Mouse (Mus musculus): Measurements from ENCODE around the gene Lrrc27. TPM values are rescaled to one million over a fixed set of nuclear protein-coding genes. Genes with fewer than 3 reads are reported as not detected.

Lrrc27 gene
- polyA plus RNA-seq, 1 experiment from 2014 or later: 2.9 TPM

DNA sequence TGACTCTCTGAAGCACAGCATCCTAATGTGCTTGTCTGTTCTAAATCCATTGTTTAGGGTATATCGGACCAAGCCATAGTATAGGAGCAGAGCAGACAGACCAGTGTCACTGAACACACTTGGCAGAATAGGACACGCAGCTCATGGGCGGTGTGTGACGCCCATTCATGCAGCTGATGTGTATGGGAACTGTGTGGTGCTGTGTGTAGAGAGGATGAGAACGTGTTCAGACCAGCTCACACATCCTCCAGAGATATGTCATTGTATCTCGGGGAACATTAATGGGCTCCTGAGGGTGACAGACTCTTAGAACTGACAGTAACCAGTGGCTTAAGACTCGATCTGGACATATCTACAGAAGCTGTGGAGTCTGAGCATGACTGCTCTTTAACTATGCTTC lies 13.6 kb downstream of the Lrrc27 start:
- Histone ChIP-seq H3K9me3 (no peaks in the 10 kb centered on the region), H3K4me3 (replicated peaks) (no peak overlapping the region), H3K27ac (no peak overlapping the region), H3K9ac (no peak overlapping the region), H3K4me2 (no peak overlapping the region), H3K4me1 (no peaks in the 10 kb centered on the region), H3K27me3 (replicated peaks) (no peaks in the 10 kb centered on the region), H3K36me3 (no peaks in the 10 kb centered on the region)
- WGBS: 79% methylated on average over 7 of the region's 7 CpGs
- ATAC-seq (ENCODE audit: insufficient read depth, low FRiP score, low read depth): no peak

DNA sequence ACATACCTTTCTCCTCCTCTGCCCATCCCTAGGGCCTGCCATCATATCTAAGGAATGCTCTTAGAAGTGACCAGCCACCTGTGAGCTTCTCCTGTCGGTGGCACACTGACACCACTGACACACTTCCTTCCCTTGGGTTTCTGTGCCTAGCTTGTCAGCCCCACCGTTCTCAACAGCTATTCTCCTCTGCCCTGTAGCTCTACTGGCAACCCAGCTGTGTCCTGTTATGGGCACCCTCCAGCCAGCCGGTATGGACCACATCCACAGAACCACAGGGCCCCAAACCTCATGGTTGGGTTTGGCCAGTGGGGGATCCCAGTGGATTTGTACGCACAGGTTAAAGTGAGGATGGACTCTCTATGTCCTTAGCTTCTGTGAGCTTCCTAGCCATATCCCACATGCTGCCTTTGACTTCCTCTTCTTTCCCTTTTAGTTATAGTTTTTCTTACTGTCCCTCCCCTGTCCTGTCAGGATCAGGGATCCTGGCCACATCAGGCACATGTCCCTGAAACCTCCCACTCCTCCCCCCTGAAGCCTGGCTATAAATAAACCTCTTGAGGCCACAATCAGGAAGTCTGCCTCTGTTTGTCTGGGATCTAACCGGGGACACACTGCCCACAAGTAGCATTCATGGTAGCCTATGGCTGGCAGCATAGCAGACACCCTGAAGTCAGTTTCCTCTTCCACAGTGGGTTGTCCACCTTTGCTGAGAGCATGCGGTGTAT lies 15.8 kb downstream of the Lrrc27 start:
- ATAC-seq (ENCODE audit: insufficient read depth, low FRiP score, low read depth): no peak
- WGBS: 58% methylated on average over 6 of the region's 6 CpGs
- Histone ChIP-seq H3K9me3 (no peaks in the 10 kb centered on the region), H3K27ac (no peak overlapping the region), H3K36me3 (no peaks in the 10 kb centered on the region), H3K4me3 (replicated peaks) (no peak overlapping the region), H3K27me3 (replicated peaks) (no peaks in the 10 kb centered on the region), H3K4me2 (no peak overlapping the region), H3K4me1 (peaks cover 3% of the 10 kb centered on the region; the same call in 1 of the 2 replicates), H3K9ac (no peak overlapping the region)

DNA sequence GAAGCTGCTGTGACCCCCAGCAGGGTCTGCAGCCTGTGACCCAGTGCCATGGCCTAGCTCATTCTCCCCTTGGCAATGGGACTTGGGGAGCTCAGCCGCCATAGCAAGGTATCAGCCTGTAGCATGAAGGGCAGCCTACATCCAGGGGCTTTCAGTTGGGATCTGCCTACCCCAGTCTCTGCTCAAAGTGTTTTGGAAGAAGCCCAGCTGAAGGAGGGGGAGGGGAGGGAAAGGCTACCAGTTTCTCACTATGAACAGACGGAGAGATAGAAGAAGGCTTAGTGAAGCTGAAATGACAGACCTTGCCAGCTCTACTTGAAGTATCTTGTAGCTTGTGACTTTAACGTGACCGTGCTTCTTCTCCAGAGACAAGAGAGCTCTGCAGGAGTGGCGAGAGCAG lies 17.0 kb downstream of the Lrrc27 start:
- H3K9me3 ChIP-seq: no peaks in the 10 kb centered on the region
- no peaks in the 10 kb centered on the region for H3K27me3 ChIP-seq (replicated peaks)
- H3K4me3 ChIP-seq (replicated peaks): no peak overlapping the region
- no peak overlapping the region for H3K4me2 ChIP-seq
- H3K36me3 ChIP-seq: no peaks in the 10 kb centered on the region
- peaks cover 13% of the 10 kb centered on the region for H3K4me1 ChIP-seq
- WGBS: 71% methylated on average over 5 of the region's 5 CpGs
- no peak overlapping the region for H3K9ac ChIP-seq
- no peak for ATAC-seq (ENCODE audit: insufficient read depth, low FRiP score, low read depth)
- H3K27ac ChIP-seq: no peak overlapping the region

DNA sequence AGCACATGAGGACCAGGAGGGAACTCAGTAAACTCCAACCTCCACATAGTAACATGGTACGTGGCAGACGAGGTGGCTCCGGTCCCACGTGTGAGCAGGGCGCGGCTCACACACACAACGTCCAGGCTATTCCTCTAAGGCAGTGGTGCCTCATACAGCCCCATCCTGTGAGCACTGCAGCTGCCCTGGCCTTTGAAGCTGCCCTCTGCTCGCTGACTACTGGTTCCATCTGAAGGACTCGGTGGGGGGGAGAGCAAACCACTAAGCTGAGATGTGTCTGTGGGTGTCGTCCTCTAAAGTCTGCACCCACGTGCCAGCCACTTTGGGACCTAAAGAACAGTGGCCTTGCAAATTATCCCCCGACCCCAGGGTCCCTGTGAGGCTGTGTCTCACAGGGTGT lies 17.5 kb downstream of the Lrrc27 start:
- H3K9ac ChIP-seq: no peak overlapping the region
- H3K4me2 ChIP-seq: no peak overlapping the region
- peaks cover 17% of the 10 kb centered on the region for H3K4me1 ChIP-seq
- H3K27me3 ChIP-seq (replicated peaks): no peaks in the 10 kb centered on the region
- H3K9me3 ChIP-seq: no peaks in the 10 kb centered on the region
- H3K27ac ChIP-seq: no peak overlapping the region
- no peak overlapping the region for H3K4me3 ChIP-seq (replicated peaks)
- no peak for ATAC-seq (ENCODE audit: insufficient read depth, low FRiP score, low read depth)
- no peaks in the 10 kb centered on the region for H3K36me3 ChIP-seq
- WGBS: 69% methylated on average over 12 of the region's 12 CpGs

DNA sequence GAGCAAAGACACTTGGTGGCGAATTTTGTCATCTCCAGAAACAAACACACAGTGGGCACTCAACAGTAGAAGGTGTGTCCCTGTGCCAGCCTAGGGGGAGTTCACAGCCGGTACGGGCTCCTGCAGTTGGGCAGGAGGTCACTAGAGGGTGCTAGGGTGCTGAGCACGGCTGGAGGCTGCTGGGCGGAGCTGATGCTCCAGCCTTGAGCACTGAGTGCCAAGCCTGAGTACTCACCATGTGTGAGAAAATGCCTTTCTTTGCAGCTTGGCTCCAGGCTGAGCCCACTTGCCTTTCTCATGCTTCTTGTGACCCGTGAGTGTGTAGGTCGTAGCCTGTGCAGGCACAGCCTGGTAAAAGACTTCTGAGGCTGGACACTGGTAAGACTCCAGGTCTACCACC lies 20.9 kb downstream of the Lrrc27 start:
- under 1% methylated on average over 7 of the region's 7 CpGs for whole genome bisulfite sequencing

DNA sequence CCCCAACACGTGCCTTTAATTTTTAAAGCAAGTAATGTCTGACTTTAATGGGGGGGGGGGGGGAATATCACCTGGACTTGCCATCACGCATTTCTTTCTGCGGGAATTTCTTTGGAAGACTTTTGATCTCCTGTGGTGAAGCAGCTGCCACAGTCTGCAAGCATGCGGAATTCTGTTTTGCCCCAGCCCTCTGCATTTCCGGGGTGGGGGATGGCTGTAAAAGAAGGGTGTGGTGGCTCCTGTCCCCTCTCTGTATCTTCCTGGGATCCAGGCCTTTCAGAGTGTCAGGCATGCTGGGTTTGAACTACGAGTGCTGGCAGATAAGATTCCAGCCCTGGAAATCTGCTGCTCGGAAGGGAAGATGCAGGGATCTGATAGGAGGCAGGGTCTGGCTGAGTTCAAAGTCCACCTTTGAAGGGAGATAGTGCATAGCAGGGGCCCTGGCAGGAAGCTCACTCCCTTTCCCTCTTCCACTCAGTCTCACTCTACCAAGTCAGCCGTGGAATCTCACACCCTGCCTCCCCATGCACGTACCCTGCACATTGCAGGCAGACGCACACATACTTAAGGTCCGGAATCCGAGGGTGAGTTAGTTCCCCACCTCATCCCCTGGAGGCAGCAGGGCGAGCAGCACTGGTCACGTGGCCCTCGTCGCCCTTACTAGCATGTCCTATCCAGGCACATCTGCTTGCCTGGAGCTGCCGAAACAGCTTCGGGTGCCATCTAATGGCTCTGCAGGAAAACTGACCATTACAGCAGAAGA lies 21.8 kb downstream of the Lrrc27 start:
- 13% methylated on average over 18 of the region's 18 CpGs for WGBS
- peak overlapping the region; percentile 36 for H3K4me2 ChIP-seq
- H3K4me3 ChIP-seq (replicated peaks): no peak overlapping the region

More for the DNA sequence above, 20.9 kb downstream of the Lrrc27 start:
- Histone ChIP-seq H3K4me1 (peaks cover 25% of the 10 kb centered on the region), H3K9me3 (no peaks in the 10 kb centered on the region), H3K9ac (no peak overlapping the region), H3K27me3 (replicated peaks) (no peaks in the 10 kb centered on the region), H3K4me2 (no peak overlapping the region), H3K4me3 (replicated peaks) (no peak overlapping the region), H3K27ac (peak overlapping the region; percentile 63), H3K36me3 (no peaks in the 10 kb centered on the region)
- peak; percentile 70 for ATAC-seq (ENCODE audit: insufficient read depth, low FRiP score, low read depth)

DNA sequence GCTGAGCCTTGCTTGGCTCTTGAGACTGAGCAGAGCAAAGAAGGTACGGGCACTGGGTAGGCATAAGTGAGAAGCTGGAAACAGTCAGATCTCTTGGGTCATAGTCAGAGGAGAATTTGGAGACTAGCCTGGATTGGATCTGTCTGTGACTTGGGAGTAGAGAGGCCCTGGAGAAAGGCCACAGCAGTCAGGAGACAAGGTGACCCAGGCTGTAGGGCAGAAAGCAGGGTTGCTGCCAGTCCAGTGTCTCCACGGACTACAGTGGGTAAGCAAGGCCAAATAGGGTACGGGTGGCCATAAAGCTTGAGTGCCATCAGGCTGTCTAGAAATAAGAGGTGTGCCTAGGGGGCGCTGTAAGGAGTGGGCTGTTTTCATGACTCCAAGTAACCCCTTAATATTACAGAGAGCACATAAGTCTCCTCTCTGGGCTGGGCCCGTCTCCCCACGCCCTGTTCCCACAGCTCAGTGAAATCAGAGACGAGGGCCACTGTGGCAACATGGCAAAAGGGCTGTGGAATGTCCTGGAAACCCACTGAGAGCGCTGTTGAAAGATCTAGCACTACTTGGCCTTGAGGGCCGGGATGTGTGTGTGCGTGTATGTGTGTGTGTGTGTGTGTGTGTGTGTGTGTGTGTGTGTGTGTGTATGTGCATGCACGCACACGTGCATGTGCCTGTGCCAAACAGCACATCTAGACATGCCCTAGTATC lies 23.0 kb downstream of the Lrrc27 start:
- Histone ChIP-seq H3K27me3 (replicated peaks) (no peaks in the 10 kb centered on the region), H3K9me3 (no peaks in the 10 kb centered on the region), H3K27ac (no peak overlapping the region), H3K4me3 (replicated peaks) (no peak overlapping the region), H3K4me2 (no peak overlapping the region), H3K9ac (no peak overlapping the region), H3K36me3 (no peaks in the 10 kb centered on the region), H3K4me1 (peaks cover 25% of the 10 kb centered on the region)
- no peak for ATAC-seq (ENCODE audit: insufficient read depth, low FRiP score, low read depth)
- WGBS: 79% methylated on average over 12 of the region's 12 CpGs

More for the DNA sequence above, 21.8 kb downstream of the Lrrc27 start:
- H3K9me3 ChIP-seq: no peaks in the 10 kb centered on the region
- H3K27me3 ChIP-seq (replicated peaks): no peaks in the 10 kb centered on the region
- H3K27ac ChIP-seq: peak overlapping the region; percentile 63
- peak; percentile 52 for ATAC-seq (ENCODE audit: insufficient read depth, low FRiP score, low read depth)
- no peaks in the 10 kb centered on the region for H3K36me3 ChIP-seq
- H3K4me1 ChIP-seq: peaks cover 25% of the 10 kb centered on the region
- H3K9ac ChIP-seq: no peak overlapping the region

DNA sequence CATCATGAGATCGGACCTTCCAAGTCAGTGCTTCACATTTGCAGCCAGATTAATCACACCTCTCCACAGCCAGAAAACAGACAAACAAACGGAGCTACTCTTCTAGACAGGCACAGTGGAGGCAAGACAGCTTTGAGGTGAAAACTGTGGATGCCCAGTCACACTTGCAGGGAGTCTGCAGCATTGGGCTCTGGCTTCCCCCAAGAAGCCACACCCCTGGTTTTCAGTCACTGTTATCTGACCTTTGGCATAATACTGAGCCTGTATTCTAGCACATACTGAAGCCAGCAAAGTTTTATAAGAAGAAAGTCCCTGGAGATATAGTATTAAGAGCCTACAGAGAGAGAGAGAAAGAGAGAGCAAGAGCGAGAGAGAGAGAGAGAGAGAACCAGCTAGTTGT lies 26.6 kb downstream of the Lrrc27 start:
- Histone ChIP-seq H3K36me3 (no peaks in the 10 kb centered on the region), H3K4me1 (peaks cover 15% of the 10 kb centered on the region), H3K9me3 (no peaks in the 10 kb centered on the region), H3K4me3 (replicated peaks) (no peak overlapping the region), H3K4me2 (no peak overlapping the region), H3K27me3 (replicated peaks) (no peaks in the 10 kb centered on the region), H3K27ac (no peak overlapping the region), H3K9ac (no peak overlapping the region)
- 58% methylated on average over 3 of the region's 3 CpGs for WGBS
- no peak for ATAC-seq (ENCODE audit: insufficient read depth, low FRiP score, low read depth)

DNA sequence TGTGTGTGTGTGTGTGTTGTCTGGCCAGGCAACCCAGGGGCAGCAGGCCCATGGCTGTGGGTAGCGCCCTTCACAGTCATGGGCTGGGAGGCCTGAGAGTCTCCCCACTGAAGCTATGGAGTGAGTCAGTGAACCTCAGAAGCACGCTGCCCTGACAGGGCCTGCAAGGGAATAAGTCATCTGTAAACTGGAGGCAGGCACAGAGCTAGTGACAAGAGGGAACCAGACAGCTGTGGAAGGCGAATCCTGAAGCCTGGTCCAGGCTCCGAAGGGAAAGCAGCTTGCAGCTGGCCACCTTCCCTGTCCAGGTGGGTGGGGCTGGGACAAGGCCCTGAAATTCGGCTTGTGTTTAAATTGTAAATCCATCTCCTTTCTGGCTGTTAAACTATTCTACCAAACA lies 33.3 kb downstream of the Lrrc27 start:
- no peak overlapping the region for H3K4me2 ChIP-seq
- H3K27me3 ChIP-seq (replicated peaks): no peaks in the 10 kb centered on the region
- H3K4me3 ChIP-seq (replicated peaks): no peak overlapping the region
- H3K4me1 ChIP-seq: peaks cover 40% of the 10 kb centered on the region
- H3K9me3 ChIP-seq: no peaks in the 10 kb centered on the region
- 47% methylated on average over 5 of the region's 5 CpGs for WGBS
- no peak overlapping the region for H3K9ac ChIP-seq
- no peak for ATAC-seq (ENCODE audit: insufficient read depth, low FRiP score, low read depth)
- peak overlapping the region; percentile 94; the same call in 1 of the 2 replicates for H3K27ac ChIP-seq
- no peaks in the 10 kb centered on the region for H3K36me3 ChIP-seq

DNA sequence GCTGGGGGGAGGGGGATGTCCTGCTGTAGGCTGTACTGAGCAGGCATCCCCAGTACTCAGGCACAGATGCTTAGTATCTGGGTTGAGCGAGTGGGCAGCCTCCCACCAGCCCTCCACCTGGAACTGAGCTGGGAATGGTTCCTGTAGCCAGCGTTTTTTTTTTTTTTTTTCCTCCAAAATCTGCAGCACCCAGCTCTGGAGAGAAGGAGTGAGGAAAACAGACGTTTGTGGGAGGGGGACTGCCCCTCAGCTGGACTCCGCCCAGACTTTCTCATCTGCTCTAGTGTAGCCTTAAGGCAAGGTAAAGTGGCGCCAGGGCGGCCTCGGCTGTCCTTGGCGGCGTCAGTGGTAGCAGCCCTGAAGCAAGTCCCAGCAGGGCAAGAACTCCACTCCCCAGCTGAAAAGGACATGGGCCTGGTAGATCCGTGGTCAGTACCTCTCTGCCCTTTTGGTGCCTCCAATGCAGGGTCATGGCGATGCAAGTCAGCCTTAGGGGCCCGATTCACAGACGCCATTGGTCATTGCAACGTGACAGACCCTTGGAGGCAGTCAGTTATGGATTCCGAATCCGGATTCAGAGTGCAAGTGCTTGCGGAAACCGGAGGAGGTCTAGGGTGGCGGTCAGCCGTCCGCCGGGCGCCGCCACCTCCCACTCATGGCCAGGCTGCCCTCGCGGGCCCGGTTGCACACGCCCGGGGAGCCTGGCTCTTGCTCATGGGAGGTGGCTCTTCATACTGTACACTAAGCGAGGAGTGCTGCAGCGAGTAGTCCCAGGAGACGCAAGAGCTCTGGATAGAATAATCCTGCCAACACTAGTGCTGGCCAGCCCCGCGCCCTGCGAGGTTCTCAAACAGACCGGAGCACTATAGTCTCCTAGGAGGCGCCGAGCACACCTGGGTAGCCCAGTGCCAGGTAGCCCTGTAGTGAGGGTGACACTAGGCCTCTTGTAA lies 34.4 kb downstream of the Lrrc27 start:
- Histone ChIP-seq H3K4me2 (peak overlapping the region; percentile 84), H3K9me3 (no peaks in the 10 kb centered on the region), H3K27ac (peak overlapping the region; percentile 94), H3K4me3 (replicated peaks) (peak overlapping the region; percentile 60), H3K9ac (peak overlapping the region; percentile 53; the same call in 1 of the 2 replicates), H3K27me3 (replicated peaks) (no peaks in the 10 kb centered on the region), H3K36me3 (no peaks in the 10 kb centered on the region), H3K4me1 (peaks cover 52% of the 10 kb centered on the region)
- WGBS: 11% methylated on average over 38 of the region's 38 CpGs
- peak; percentile 21; the same call in 1 of the 2 replicates for ATAC-seq (ENCODE audit: insufficient read depth, low FRiP score, low read depth)
